Mouse (Mus musculus): ENCODE data around the gene Vmn2r90.
"Not testable (repeated sequence)": the region's sequence is repeated elsewhere in the genome, so short reads cannot be mapped to it uniquely, and the experiment has no call there.

The Vmn2r90 gene

GRCm38 (mm10) chr17:17703447-17703846 is at the start of gene Vmn2r90:
Gene Vmn2r90 (plus strand): TSS chr17:17703747.
- DNase-seq (ENCODE audit: low read depth, low spot score), result no peak

- peak; percentile 80 for DNase-seq (ENCODE audit: low read depth, low spot score)
Measured at GRCm38 (mm10) chr17:17654997-17655828, 48.3 kb upstream of the Vmn2r90 start.

GRCm38 (mm10) chr17:17655829-17656176 is 47.7 kb upstream of the Vmn2r90 start:
- no peak for DNase-seq (ENCODE audit: low read depth, low spot score)

GRCm38 (mm10) chr17:17678781-17679180 is 24.8 kb upstream of the Vmn2r90 start:
- no peak for DNase-seq (ENCODE audit: low read depth, low spot score)

GRCm38 (mm10) chr17:17690659-17691058 is 12.9 kb upstream of the Vmn2r90 start:
- no peak for DNase-seq (ENCODE audit: low read depth, low spot score)

GRCm38 (mm10) chr17:17732396-17732795 is 28.8 kb downstream of the Vmn2r90 start:
- DNase-seq (ENCODE audit: low read depth, low spot score), result not testable (repeated sequence)

GRCm38 (mm10) chr17:17738635-17739034 is 35.1 kb downstream of the Vmn2r90 start:
- peak; percentile 97 for DNase-seq (ENCODE audit: low read depth, low spot score)

- peak; percentile 95 for DNase-seq (ENCODE audit: low read depth, low spot score)
Measured at GRCm38 (mm10) chr17:17739300-17739699, 35.8 kb downstream of the Vmn2r90 start.

GRCm38 (mm10) chr17:17739936-17740335 is 36.4 kb downstream of the Vmn2r90 start:
- DNase-seq (ENCODE audit: low read depth, low spot score), result peak; percentile 99

GRCm38 (mm10) chr17:17741516-17741915 is 38.0 kb downstream of the Vmn2r90 start:
- DNase-seq (ENCODE audit: low read depth, low spot score), result not testable (repeated sequence)

- DNase-seq (ENCODE audit: low read depth, low spot score), result peak; percentile 83
Measured at GRCm38 (mm10) chr17:17749371-17749770, 45.8 kb downstream of the Vmn2r90 start.

GRCm38 (mm10) chr17:17762614-17763293 is 59.2 kb downstream of the Vmn2r90 start:
- no peak for DNase-seq (ENCODE audit: low read depth, low spot score)

- no peak for DNase-seq (ENCODE audit: low read depth, low spot score)
Measured at GRCm38 (mm10) chr17:17764206-17764605, 60.7 kb downstream of the Vmn2r90 start.

- DNase-seq (ENCODE audit: low read depth, low spot score), result peak; percentile 68
Measured at GRCm38 (mm10) chr17:17766481-17766880, 62.9 kb downstream of the Vmn2r90 start.
